Mouse (Mus musculus) heart, adult 2 months (tissue): Measurements from ENCODE around the gene Bcl2l2.

ENCODE experiments used
- CTCF ChIP-seq: fragments of 200-600 bp; IDR thresholded peaks from 2 replicates; pipeline ENCODE4 v1.8.1; 2022; ENCODE audit warnings: antibody characterized with exemption, mild to moderate bottlenecking, moderate library complexity
- EP300 ChIP-seq: fragments of 200-500 bp; IDR thresholded peaks from 2 replicates; pipeline ENCODE4 v1.6.1; 2011; ENCODE audit warnings: low read depth, low read length, control low read depth; ENCODE audit not compliant: insufficient read depth
- POLR2A ChIP-seq: fragments of 200-500 bp; IDR thresholded peaks from 2 replicates; pipeline ENCODE4 v1.6.1; 2011; ENCODE audit warnings: mild to moderate bottlenecking, low read depth, low read length, control low read depth; ENCODE audit not compliant: insufficient read depth

DNA sequence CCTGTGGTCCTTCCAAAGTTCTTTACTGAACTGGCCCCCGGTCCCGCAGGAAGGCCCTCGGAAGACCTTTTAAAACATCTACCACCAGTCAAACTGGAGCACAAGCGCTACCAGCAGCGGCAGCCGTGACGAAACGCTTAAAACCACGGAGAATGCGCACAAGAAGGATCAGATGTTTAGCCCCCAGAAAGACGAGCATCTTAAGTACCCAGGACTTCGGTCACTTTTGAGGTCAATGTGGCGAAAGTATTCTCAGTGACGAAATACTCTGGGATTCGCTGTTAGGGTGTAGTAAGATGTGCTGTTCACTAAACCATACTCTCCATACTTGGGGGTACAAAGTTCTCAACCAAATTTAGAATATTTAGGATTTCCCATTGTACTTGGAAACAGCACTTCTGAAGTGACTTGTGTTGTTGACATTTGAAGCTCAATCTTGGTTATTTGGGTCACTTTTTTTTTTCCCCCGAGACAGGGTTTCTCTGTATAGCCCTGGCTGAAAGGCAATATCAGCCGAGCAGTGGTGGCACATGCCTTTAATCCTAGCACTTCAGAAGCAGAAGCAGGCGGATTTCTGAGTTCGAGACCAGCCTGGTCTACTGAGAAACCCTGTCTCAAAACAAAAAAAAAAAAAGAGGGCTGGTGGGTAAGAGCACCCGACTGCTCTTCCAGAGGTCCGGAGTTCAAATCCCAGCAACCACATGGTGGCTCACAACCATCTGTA is 18.7 kb upstream of the Bcl2l2 start:
- TF ChIP-seq EP300 (no peak), POLR2A (no peak), CTCF (no peak)
